Mouse (Mus musculus) layer of hippocampus, adult 2 months (tissue): ENCODE measurements around the gene Rnaseh2a. TPM values are rescaled to one million over a fixed set of nuclear protein-coding genes. Genes with fewer than 3 reads are reported as not detected.

Experiments used
- DNase-seq, 2 experiments: peaks; one replicate each; pipeline ENCODE4 v3.0.0; 2022; ENCODE audit warnings: low spot score in 2 of 2
- H3K27ac ChIP-seq: fragments of 200-600 bp; 2 replicates; pipeline ENCODE4 v1.8.1; 2022
- H3K4me3 ChIP-seq: fragments of 200-600 bp; 2 replicates; pipeline ENCODE4 v1.8.1; 2022; ENCODE audit warnings: mild to moderate bottlenecking
- CTCF ChIP-seq: fragments of 200-600 bp; conservative IDR thresholded peaks from 2 replicates; pipeline ENCODE4 v1.8.1; 2022; ENCODE audit warnings: antibody characterized with exemption, mild to moderate bottlenecking, moderate library complexity
- total RNA-seq, 2 experiments: library from RNA; stranded (reverse); gene quantifications; 2 replicates each; pipeline ENCODE4 v1.2.3; 2021

The Rnaseh2a gene
- total RNA-seq, 2 experiments from 2014 or later: 43.0 to 46.9 TPM

GRCm38 (mm10) chr8:84933767-84934559, 35.6 kb downstream of the Rnaseh2a start:
- TF ChIP-seq CTCF: no peak
- Histone ChIP-seq H3K27ac (no peak overlapping the region), H3K4me3 (peak overlapping the region; percentile 18; the same call in 1 of the 2 replicates)
- no peak for DNase-seq

GRCm38 (mm10) chr8:84930582-84930981, 39.0 kb downstream of the Rnaseh2a start:
- H3K27ac ChIP-seq: no peak overlapping the region
- H3K4me3 ChIP-seq: no peak overlapping the region
- no peak for DNase-seq
- TF ChIP-seq CTCF: no peak

GRCm38 (mm10) chr8:84928456-84929306, 40.9 kb downstream of the Rnaseh2a start:
- TF ChIP-seq CTCF: peak; percentile 80
- DNase-seq: peak in 1 of 2 experiments; percentile 70
- H3K27ac ChIP-seq: no peak overlapping the region
- H3K4me3 ChIP-seq: peak overlapping the region; percentile 34

- no peak overlapping the region for H3K4me3 ChIP-seq
- TF ChIP-seq CTCF: no peak
Measured at GRCm38 (mm10) chr8:84927513-84927912, 42.1 kb downstream of the Rnaseh2a start.

GRCm38 (mm10) chr8:84925557-84925956, 44.0 kb downstream of the Rnaseh2a start:
- TF ChIP-seq CTCF: no peak
- Histone ChIP-seq H3K27ac (no peak overlapping the region), H3K4me3 (no peak overlapping the region)
- no peak for DNase-seq

More at GRCm38 (mm10) chr8:84927513-84927912, 42.1 kb downstream of the Rnaseh2a start:
- no peak overlapping the region for H3K27ac ChIP-seq
- DNase-seq: no peak

- Histone ChIP-seq H3K4me3 (no peak overlapping the region), H3K27ac (no peak overlapping the region)
- no peak for TF ChIP-seq CTCF
- DNase-seq: no peak
Measured at GRCm38 (mm10) chr8:84921596-84921995, 48.0 kb downstream of the Rnaseh2a start.

- no peak overlapping the region for H3K4me3 ChIP-seq
- no peak overlapping the region for H3K27ac ChIP-seq
- no peak for DNase-seq
- no peak for TF ChIP-seq CTCF
Measured at GRCm38 (mm10) chr8:84918646-84919045, 50.9 kb downstream of the Rnaseh2a start.

- TF ChIP-seq CTCF: no peak
- no peak overlapping the region for H3K4me3 ChIP-seq
- DNase-seq: no peak
- H3K27ac ChIP-seq: no peak overlapping the region
Measured at GRCm38 (mm10) chr8:84917781-84918180, 51.8 kb downstream of the Rnaseh2a start.

GRCm38 (mm10) chr8:84915269-84915668, 54.3 kb downstream of the Rnaseh2a start:
- no peak for DNase-seq
- no peak for TF ChIP-seq CTCF
- Histone ChIP-seq H3K27ac (no peak overlapping the region), H3K4me3 (no peak overlapping the region)

- no peak overlapping the region for H3K27ac ChIP-seq
- no peak for DNase-seq
- peak; percentile 68 for TF ChIP-seq CTCF
- no peak overlapping the region for H3K4me3 ChIP-seq
Measured at GRCm38 (mm10) chr8:84913960-84914359, 55.6 kb downstream of the Rnaseh2a start.

GRCm38 (mm10) chr8:84913502-84913900, 56.1 kb downstream of the Rnaseh2a start:
- H3K4me3 ChIP-seq: peak overlapping the region; percentile 41

GRCm38 (mm10) chr8:84912895-84913501, 56.6 kb downstream of the Rnaseh2a start:
- Histone ChIP-seq H3K4me3 (peak overlapping the region; percentile 41), H3K27ac (peak overlapping the region; percentile 43; the same call in 1 of the 2 replicates)
- DNase-seq: peak; percentile 27 to 57

More at GRCm38 (mm10) chr8:84913502-84913900, 56.1 kb downstream of the Rnaseh2a start:
- H3K27ac ChIP-seq: peak overlapping the region; percentile 43; the same call in 1 of the 2 replicates
- TF ChIP-seq CTCF: no peak
- DNase-seq: no peak

GRCm38 (mm10) chr8:84912391-84912790, 57.2 kb downstream of the Rnaseh2a start:
- Histone ChIP-seq H3K4me3 (no peak overlapping the region), H3K27ac (no peak overlapping the region)
- DNase-seq: no peak
- no peak for TF ChIP-seq CTCF

More at GRCm38 (mm10) chr8:84912895-84913501, 56.6 kb downstream of the Rnaseh2a start:
- TF ChIP-seq CTCF: no peak
